Mouse (Mus musculus) olfactory bulb, adult 2 months (tissue): ENCODE measurements around the gene Nudt16l1. TPM values are rescaled to one million over a fixed set of nuclear protein-coding genes. Genes with fewer than 3 reads are reported as not detected.

Experiments
- H3K27ac ChIP-seq: fragments of 200-500 bp; 2 replicates; pipeline ENCODE4 v1.5.1; 2012; ENCODE audit warnings: low read depth, low read length; ENCODE audit not compliant: insufficient read depth
- H3K4me1 ChIP-seq: fragments of 200-500 bp; 2 replicates; pipeline ENCODE4 v1.6.1; 2012; ENCODE audit warnings: low read length; ENCODE audit not compliant: control insufficient read depth, insufficient read depth
- H3K4me3 ChIP-seq: fragments of 200-500 bp; 2 replicates; pipeline ENCODE4 v1.5.1; 2012; ENCODE audit warnings: mild to moderate bottlenecking, low read depth, low read length, moderate library complexity; ENCODE audit not compliant: insufficient read depth
- CTCF ChIP-seq: fragments of 200-500 bp; IDR thresholded peaks from 2 replicates; pipeline ENCODE4 v1.5.1; 2012; ENCODE audit warnings: low read depth, mild to moderate bottlenecking, low read length, moderate library complexity; ENCODE audit not compliant: insufficient read depth
- POLR2A ChIP-seq: fragments of 200-500 bp; IDR thresholded peaks from 2 replicates; pipeline ENCODE4 v1.6.1; 2012; ENCODE audit warnings: mild to moderate bottlenecking, low read depth, low read length, moderate library complexity; ENCODE audit not compliant: insufficient read depth
- WGBS: fragments of 180-500 bp; shearing (Covaris S2); methylation state at CpG from one replicate; pipeline ENCODE4 v1.1.7; 2018; 5-methylcytosine and 5-hydroxymethylcytosine counted together
- polyA plus RNA-seq: library from polyadenylated mRNA; stranded (reverse); fragments of >200 nt; gene quantifications from 2 replicates; pipeline ENCODE4 v1.2.4, GENCODE M21; 2012; ENCODE audit warnings: low replicate concordance; ENCODE audit not compliant: missing spikeins, insufficient read depth, insufficient read length

Gene Nudt16l1
- polyA plus RNA-seq, 1 experiment: not detected

- peaks cover 16% of the 10 kb centered on the region for H3K4me1 ChIP-seq
- no peak overlapping the region for H3K4me3 ChIP-seq
- TF ChIP-seq POLR2A: no peak
- peak; percentile 17; the same call in 1 of the 2 replicates for TF ChIP-seq CTCF
- WGBS: 76% methylated on average over 4 of the region's 4 CpGs
- H3K27ac ChIP-seq: no peak overlapping the region
Observed at GRCm38 (mm10) chr16:4979755-4980380, 41.3 kb downstream of the Nudt16l1 start.

GRCm38 (mm10) chr16:4984717-4985116 is 46.2 kb downstream of the Nudt16l1 start:
- no peak for TF ChIP-seq CTCF
- no peak for TF ChIP-seq POLR2A
- Histone ChIP-seq H3K4me3 (no peak overlapping the region), H3K4me1 (peaks cover 3% of the 10 kb centered on the region; the same call in 1 of the 2 replicates), H3K27ac (no peak overlapping the region)
- 92% methylated on average over 12 of the region's 12 CpGs for WGBS

Other genes with a start within 250 kb of the Nudt16l1 start
- not detected in 2 replicates for gene Nmral1, start 219.4 kb upstream of the Nudt16l1 start, polyA plus RNA-seq
- not detected in 2 replicates for gene Hmox2, start 212.4 kb upstream of the Nudt16l1 start, polyA plus RNA-seq
- 128 TPM in 1 of 2 replicates, not detected in the other for gene Cdip1, start 148.5 kb upstream of the Nudt16l1 start, polyA plus RNA-seq
- gene 4930562C15Rik, start 103.3 kb upstream of the Nudt16l1 start, polyA plus RNA-seq: not detected in 2 replicates
- gene Ubald1, start 58.4 kb upstream of the Nudt16l1 start, polyA plus RNA-seq: not detected in 2 replicates
- gene Mgrn1, start 52.5 kb upstream of the Nudt16l1 start, polyA plus RNA-seq: 248 TPM in 1 of 2 replicates, not detected in the other
- not detected in 2 replicates for gene Anks3, start 25.4 kb downstream of the Nudt16l1 start, polyA plus RNA-seq
- gene Sept12, start 59.1 kb downstream of the Nudt16l1 start, polyA plus RNA-seq: not detected in 2 replicates
- not detected in 2 replicates for gene Smim22, start 68.5 kb downstream of the Nudt16l1 start, polyA plus RNA-seq
- not detected in 2 replicates for gene Rogdi, start 74.8 kb downstream of the Nudt16l1 start, polyA plus RNA-seq
- 92.9 and 140 TPM in 2 replicates for gene Glyr1, start 111.1 kb downstream of the Nudt16l1 start, polyA plus RNA-seq
- 47.7 and 78.4 TPM in 2 replicates for gene Ubn1, start 111.3 kb downstream of the Nudt16l1 start, polyA plus RNA-seq
- not detected in 2 replicates for gene Ppl, start 193.7 kb downstream of the Nudt16l1 start, polyA plus RNA-seq
- gene Sec14l5, start 208.3 kb downstream of the Nudt16l1 start, polyA plus RNA-seq: not detected in 2 replicates